Comparison of ENCODE assay signal across 12 mouse cellular contexts in the genomic region with DNA sequence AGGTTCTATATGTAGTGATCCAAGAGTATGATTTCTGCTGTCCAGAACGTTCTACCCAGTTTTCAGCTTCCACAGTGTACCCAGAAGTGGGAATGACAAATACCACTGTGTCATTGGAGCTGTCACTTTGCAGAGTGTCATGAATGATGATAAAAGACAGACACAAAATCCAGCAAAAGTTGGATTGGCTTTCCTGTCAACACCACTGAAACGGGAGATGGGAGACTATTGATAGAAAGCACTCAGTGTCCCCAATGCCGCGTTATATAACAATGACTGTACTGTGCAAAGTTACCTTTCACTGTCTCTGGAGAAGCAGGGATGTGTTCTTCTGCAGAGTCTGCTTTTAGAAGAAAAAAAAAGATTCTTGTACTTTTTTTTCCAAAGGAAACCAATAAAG.
"Had no signal": no experiment of that assay in that cellular context is flagged by ENCODE, and none has a peak within 500 bp of the region (broad histone marks: within the 10 kb centered on the region; RNA-seq: fewer than 3 reads in every experiment).

No protein-coding gene starts in this region.

- H3K4me3 ChIP-seq: limb, embryonic 13.5 days; midbrain, embryonic 12.5 days; neural tube, embryonic 13.5 days; stomach, embryonic 15.5 days had no signal

- H3K27ac ChIP-seq: limb, embryonic 13.5 days; liver, embryonic 14.5 days; midbrain, embryonic 12.5 days; neural tube, embryonic 13.5 days; stomach, embryonic 15.5 days had no signal

- DNase-seq: kidney, postnatal 14 days; left cerebral cortex, postnatal 4 days; lung, adult 18-20 months; retina, postnatal 1 day; right cerebral cortex, postnatal 4 days; thymus, adult 2 months; thymus, postnatal 25 days had no signal
